ENCODE assay signal across 8 mouse cellular contexts in genomic region chr17:56757416-56758123, GRCm38 (mm10). TPM values are rescaled to one million over a fixed set of nuclear protein-coding genes. Genes with fewer than 3 reads are reported as not detected.
DNase-seq lines count a peak whose midpoint lies in the region; ATAC-seq lines count a peak whose summit lies in the region.

TSS of gene Nrtn (minus strand) at chr17:56757530.

- peak within 1 kb of the TSS; percentile 99 for H3K4me2 ChIP-seq in embryonic facial prominence, embryonic 14.5 days (ENCODE audit: low read depth, low read length)
- H3K4me2 ChIP-seq in liver, embryonic 15.5 days = peak within 1 kb of the TSS; percentile 96
- H3K4me2 ChIP-seq in neural tube, embryonic 12.5 days (replicated peaks) = peak within 1 kb of the TSS; percentile 89

- H3K9me3 ChIP-seq in embryonic facial prominence, embryonic 14.5 days (ENCODE audit: control insufficient read depth, low read length) = no peaks in the 10 kb centered on the region
- H3K9me3 ChIP-seq in liver, embryonic 15.5 days (replicated peaks) = no peaks in the 10 kb centered on the region
- H3K9me3 ChIP-seq in neural tube, embryonic 12.5 days = no peaks in the 10 kb centered on the region

- no peaks in the 10 kb centered on the region for H3K36me3 ChIP-seq in embryonic facial prominence, embryonic 14.5 days (ENCODE audit: control insufficient read depth, insufficient read depth, low read length)
- no peaks in the 10 kb centered on the region for H3K36me3 ChIP-seq in liver, embryonic 15.5 days (replicated peaks)
- no peaks in the 10 kb centered on the region for H3K36me3 ChIP-seq in neural tube, embryonic 12.5 days

- peak; percentile 72 for ATAC-seq in embryonic facial prominence, embryonic 14.5 days (ENCODE audit: low read depth)
- ATAC-seq in liver, embryonic 15.5 days (ENCODE audit: insufficient read depth) = peak; percentile 50
- peak; percentile 30; the same call in 1 of the 2 replicates for ATAC-seq in neural tube, embryonic 12.5 days (ENCODE audit: low FRiP score, low read depth)

- peaks cover 18% of the 10 kb centered on the region for H3K4me1 ChIP-seq in embryonic facial prominence, embryonic 14.5 days (ENCODE audit: control insufficient read depth, insufficient read depth, low read length)
- H3K4me1 ChIP-seq in liver, embryonic 15.5 days (replicated peaks) = peaks cover 68% of the 10 kb centered on the region
- H3K4me1 ChIP-seq in neural tube, embryonic 12.5 days = peaks cover 27% of the 10 kb centered on the region

- H3K27me3 ChIP-seq in embryonic facial prominence, embryonic 14.5 days (replicated peaks; ENCODE audit: control insufficient read depth, insufficient read depth, low read length) = peaks cover 47% of the 10 kb centered on the region
- peaks cover 65% of the 10 kb centered on the region for H3K27me3 ChIP-seq in liver, embryonic 15.5 days
- H3K27me3 ChIP-seq in neural tube, embryonic 12.5 days (replicated peaks) = peaks cover 76% of the 10 kb centered on the region

- H3K27ac ChIP-seq in embryonic facial prominence, embryonic 14.5 days (replicated peaks; ENCODE audit: low read depth, low read length) = no peak within 1 kb of the TSS
- peak within 1 kb of the TSS; percentile 74 for H3K27ac ChIP-seq in liver, embryonic 15.5 days (replicated peaks)
- H3K27ac ChIP-seq in neural tube, embryonic 12.5 days = no peak within 1 kb of the TSS

- peak within 1 kb of the TSS; percentile 59 for H3K4me3 ChIP-seq in embryonic facial prominence, embryonic 14.5 days (ENCODE audit: low read depth, low read length)
- H3K4me3 ChIP-seq in liver, embryonic 15.5 days (replicated peaks) = peak within 1 kb of the TSS; percentile 57
- peak within 1 kb of the TSS; percentile 40 for H3K4me3 ChIP-seq in neural tube, embryonic 12.5 days

- peak within 1 kb of the TSS; percentile 71 for H3K9ac ChIP-seq in embryonic facial prominence, embryonic 14.5 days (ENCODE audit: low read depth, low read length)
- H3K9ac ChIP-seq in liver, embryonic 15.5 days = peak within 1 kb of the TSS; percentile 51; the same call in 1 of the 2 replicates
- peak within 1 kb of the TSS; percentile 52 for H3K9ac ChIP-seq in neural tube, embryonic 12.5 days

- peak; percentile 55 to 59 for DNase-seq in right cerebral cortex, adult 2 months (ENCODE audit: low spot score in 2 of 2)
- DNase-seq in right cerebral cortex, postnatal 4 days = no peak
- DNase-seq in embryonic facial prominence, embryonic 14.5 days (ENCODE audit: low spot score) = peak; percentile 91
- DNase-seq in heart, adult 9 months (ENCODE audit: low spot score in 2 of 2) = peak; percentile 64 to 73
- peak; percentile 90 to 95 for DNase-seq in kidney, adult 8-10 months
- DNase-seq in testis, postnatal 10 days (ENCODE audit: low spot score) = peak; percentile 97

- WGBS in embryonic facial prominence, embryonic 14.5 days = under 1% methylated on average over 17 of the region's 48 CpGs
- WGBS in liver, embryonic 15.5 days (ENCODE audit: insufficient replicate concordance) = under 1% methylated on average over 47 of the region's 48 CpGs
- under 1% methylated on average over 48 of the region's 48 CpGs for WGBS in neural tube, embryonic 12.5 days

RNA-seq across cellular contexts. Expression of gene Nrtn, which starts in this region (rescaled TPM):
- polyA plus RNA-seq in embryonic facial prominence, embryonic 14.5 days (2014; fragmentation: Nextera tagmentation; extraction: Ambion mirVana) = 14.0 and 17.4 TPM in 2 replicates
- polyA plus RNA-seq in liver, embryonic 15.5 days (2015; fragmentation: Nextera tagmentation; extraction: Ambion mirVana) = 1.1 and 1.6 TPM in 2 replicates
- polyA plus RNA-seq in neural tube, embryonic 12.5 days (2016; fragmentation: Nextera tagmentation; extraction: Ambion mirVana) = 3.4 and 3.7 TPM in 2 replicates
